In the genomic region with DNA sequence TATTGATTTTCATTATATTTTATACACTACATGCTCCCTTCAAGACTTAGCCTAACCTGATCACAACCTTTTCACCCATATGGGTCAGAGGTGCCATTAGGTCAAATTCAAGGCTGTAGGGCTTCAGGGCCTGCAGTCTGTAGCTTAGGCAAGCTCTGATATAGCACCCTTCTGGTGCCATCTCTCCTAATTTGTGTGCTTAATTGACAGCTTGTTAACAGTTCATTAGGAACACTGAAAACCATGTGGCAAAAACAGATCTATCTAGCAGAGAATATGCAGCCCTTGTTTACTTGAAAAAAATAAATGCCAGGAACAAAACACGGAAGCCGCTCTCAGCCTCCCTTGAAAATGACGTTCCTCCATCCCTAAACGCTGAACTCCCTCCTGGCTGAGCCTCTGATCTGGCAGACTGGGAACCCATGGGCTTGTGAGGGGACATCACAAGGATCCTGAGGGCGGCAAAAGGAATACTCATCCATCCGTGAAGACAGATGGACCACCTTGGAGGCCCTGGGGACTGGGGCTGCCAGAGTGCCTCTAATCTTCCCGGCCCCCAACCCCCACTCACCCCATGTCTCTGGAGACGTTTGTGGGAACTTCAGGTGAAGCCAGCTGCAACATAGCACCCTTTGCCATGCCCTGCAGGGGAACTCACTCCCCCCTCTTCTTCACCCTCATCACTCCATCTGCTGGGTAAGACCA, we compare ENCODE assay signal across 22 mouse cellular contexts.
DNase-seq lines count a peak whose midpoint lies in the region; ATAC-seq and TF ChIP-seq lines count a peak whose summit lies in the region.
"Had no signal": no experiment of that assay in that cellular context is flagged by ENCODE, and none has a peak within 500 bp of the region (broad histone marks: within the 10 kb centered on the region; RNA-seq: fewer than 3 reads in every experiment).

No protein-coding gene starts in this region.

- H3K9me3 ChIP-seq in kidney, embryonic 14.5 days (ENCODE audit: control insufficient read depth, low read length), result no peaks in the 10 kb centered on the region
- no peaks in the 10 kb centered on the region for H3K9me3 ChIP-seq in forebrain, postnatal 0 days (ENCODE audit: low read length)
- H3K9me3 ChIP-seq: embryonic facial prominence, embryonic 15.5 days; hindbrain, embryonic 15.5 days; limb, embryonic 15.5 days; midbrain, embryonic 13.5 days; stomach, embryonic 15.5 days had no signal

- H3K4me2 ChIP-seq in kidney, embryonic 14.5 days (replicated peaks; ENCODE audit: low read depth, low read length), result no peak overlapping the region
- no peak overlapping the region for H3K4me2 ChIP-seq in forebrain, postnatal 0 days (ENCODE audit: low read depth)
- H3K4me2 ChIP-seq: embryonic facial prominence, embryonic 15.5 days; hindbrain, embryonic 15.5 days; limb, embryonic 15.5 days; lung, embryonic 14.5 days; midbrain, embryonic 13.5 days; stomach, embryonic 15.5 days had no signal

- intact Hi-C loops in left cerebral cortex, postnatal 4 days (cut with DNase I), result loop anchor here (5.0 to 10.0 kb wide), 5 partner anchors 90 to 980 kb away; no protein-coding TSS in a partner anchor
- intact Hi-C loops in left cerebral cortex, postnatal 25 days (cut with DNase I), result no loop called here

- DNase-seq in cerebellum, postnatal 10 days, result peak; percentile 51 to 66
- no peak for DNase-seq in cerebellum, adult 11-12 months
- no peak for DNase-seq in kidney, postnatal 14 days
- DNase-seq in left cerebral cortex, postnatal 4 days, result peak; percentile 61
- DNase-seq in left cerebral cortex, postnatal 25 days (ENCODE audit: low spot score in 2 of 2), result no peak
- DNase-seq in forebrain, postnatal 0 days, result peak; percentile 30
- DNase-seq in MN1 (ENCODE audit: low spot score), result no peak
- DNase-seq: adrenal gland, postnatal 36 days; cerebellum, adult 11 months; cerebellum, postnatal 36 days; gastrocnemius, postnatal 25 days; lung, embryonic 14.5 days; right cerebral cortex, adult 18-20 months; right cerebral cortex, postnatal 4 days; thymus, postnatal 25 days had no signal

- peak overlapping the region; percentile 37; the same call in 1 of the 2 replicates for H3K27ac ChIP-seq in kidney, embryonic 14.5 days (ENCODE audit: low read depth, low read length)
- no peak overlapping the region for H3K27ac ChIP-seq in forebrain, postnatal 0 days (ENCODE audit: low read depth, low read length)
- H3K27ac ChIP-seq: embryonic facial prominence, embryonic 15.5 days; hindbrain, embryonic 15.5 days; limb, embryonic 15.5 days; liver, embryonic 14.5 days; midbrain, embryonic 13.5 days; stomach, embryonic 15.5 days had no signal

- H3K9ac ChIP-seq in kidney, embryonic 14.5 days (ENCODE audit: low read depth, low read length), result no peak overlapping the region
- no peak overlapping the region for H3K9ac ChIP-seq in forebrain, postnatal 0 days
- H3K9ac ChIP-seq: embryonic facial prominence, embryonic 15.5 days; hindbrain, embryonic 15.5 days; limb, embryonic 15.5 days; liver, embryonic 14.5 days; lung, embryonic 14.5 days; midbrain, embryonic 13.5 days; stomach, embryonic 15.5 days had no signal

- no peak overlapping the region for H3K4me3 ChIP-seq in kidney, embryonic 14.5 days (ENCODE audit: low read length)
- H3K4me3 ChIP-seq in forebrain, postnatal 0 days (ENCODE audit: low read depth, low read length), result no peak overlapping the region
- H3K4me3 ChIP-seq: embryonic facial prominence, embryonic 15.5 days; hindbrain, embryonic 15.5 days; limb, embryonic 15.5 days; midbrain, embryonic 13.5 days; stomach, embryonic 15.5 days had no signal

- H3K27me3 ChIP-seq in kidney, embryonic 14.5 days (ENCODE audit: control insufficient read depth, insufficient read depth, low read length), result no peaks in the 10 kb centered on the region
- H3K27me3 ChIP-seq in forebrain, postnatal 0 days (ENCODE audit: insufficient read depth, low read length), result peaks cover 9% of the 10 kb centered on the region
- H3K27me3 ChIP-seq: stomach, embryonic 15.5 days had no signal

- no peak for TF ChIP-seq CTCF in forebrain, postnatal 0 days (IDR thresholded peaks at IDR 0.05; ENCODE audit: low read depth)

- 24% methylated on average over 8 of the region's 8 CpGs for WGBS in kidney, embryonic 14.5 days
- WGBS in forebrain, postnatal 0 days, result 24% methylated on average over 8 of the region's 8 CpGs

- no peaks in the 10 kb centered on the region for H3K36me3 ChIP-seq in kidney, embryonic 14.5 days (ENCODE audit: control insufficient read depth, insufficient read depth, low read length)
- H3K36me3 ChIP-seq in forebrain, postnatal 0 days (ENCODE audit: insufficient read depth), result no peaks in the 10 kb centered on the region
- H3K36me3 ChIP-seq: embryonic facial prominence, embryonic 15.5 days; hindbrain, embryonic 15.5 days; limb, embryonic 15.5 days; midbrain, embryonic 13.5 days; stomach, embryonic 15.5 days had no signal

- no peak for ATAC-seq in kidney, embryonic 14.5 days (ENCODE audit: low FRiP score, low TSS enrichment)
- ATAC-seq in forebrain, postnatal 0 days, result 0 out of 2 replicates have a peak, but pooled peaks have one; percentile 28
- ATAC-seq: midbrain, embryonic 13.5 days had no signal

- H3K4me1 ChIP-seq in kidney, embryonic 14.5 days (ENCODE audit: control insufficient read depth, insufficient read depth, low read length), result peaks cover 13% of the 10 kb centered on the region
- H3K4me1 ChIP-seq in forebrain, postnatal 0 days (ENCODE audit: insufficient read depth), result peaks cover 10% of the 10 kb centered on the region; the same call in 1 of the 2 replicates
- H3K4me1 ChIP-seq: limb, embryonic 15.5 days; stomach, embryonic 15.5 days had no signal

Comparison
In these comparisons a context has a peak if more than half of its experiments do, and no peak if none do; other contexts are left out.
1. DNase-seq: peak in cerebellum, postnatal 10 days (2 of 2), left cerebral cortex, postnatal 4 days (single experiment) and forebrain, postnatal 0 days (single experiment); none in cerebellum, adult 11-12 months (single experiment), kidney, postnatal 14 days (single experiment), left cerebral cortex, postnatal 25 days (0 of 2) and MN1 (single experiment).